Mouse (Mus musculus): Measurements from ENCODE around the gene Sema3f.

The Sema3f gene

GRCm38 (mm10) chr9:107633661-107634405, 76.4 kb downstream of the Sema3f start:
- no peak for DNase-seq (ENCODE audit: low spot score)

- peak; percentile 76 for DNase-seq (ENCODE audit: low spot score)
These were observed 77.1 kb downstream of the Sema3f start for GRCm38 (mm10) chr9:107633091-107633660.

GRCm38 (mm10) chr9:107632478-107632877, 77.8 kb downstream of the Sema3f start:
- no peak for DNase-seq (ENCODE audit: low spot score)

GRCm38 (mm10) chr9:107631861-107632260, 78.4 kb downstream of the Sema3f start:
- no peak for DNase-seq (ENCODE audit: low spot score)
